Mouse (Mus musculus): ENCODE results near the gene Hnf1b.

Gene Hnf1b

GRCm38 (mm10) chr11:83849529-83850335 is at the start of gene Hnf1b:
TSS of gene Hnf1b (plus strand) at chr11:83850063.
- in situ Hi-C loops (cut with MboI, MseI): no loop called here

DNA sequence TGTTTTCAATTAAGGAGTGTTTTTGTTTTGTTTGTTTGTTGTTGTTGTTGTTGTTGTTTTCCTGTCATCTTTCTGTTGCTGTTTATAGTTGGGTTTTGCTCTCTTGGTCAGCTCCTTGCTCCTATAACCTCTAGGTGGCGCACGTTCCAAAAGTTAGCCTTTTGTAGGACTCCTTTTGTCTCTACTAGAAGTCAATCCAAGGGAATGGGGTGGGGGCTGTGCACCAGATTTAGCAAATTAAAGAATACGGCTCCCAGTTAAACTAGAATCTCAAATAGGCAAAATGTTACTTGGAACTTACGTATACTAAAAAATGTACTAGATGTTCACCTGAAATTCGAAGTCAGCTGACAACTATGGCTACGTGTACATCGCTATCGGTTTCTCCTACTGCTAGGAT is 47.7 kb upstream of the Hnf1b start:
- in situ Hi-C loops (cut with MboI, MseI): loop anchor here (5.0 kb wide), 1 partner anchor 115 kb away; no protein-coding TSS in a partner anchor

GRCm38 (mm10) chr11:83802581-83802980 is 47.3 kb upstream of the Hnf1b start:
- in situ Hi-C loops (cut with MboI, MseI): loop anchor here (5.0 kb wide), 1 partner anchor 115 kb away; no protein-coding TSS in a partner anchor

GRCm38 (mm10) chr11:83810441-83810840 is 39.4 kb upstream of the Hnf1b start:
- in situ Hi-C loops (cut with MboI, MseI): no loop called here

DNA sequence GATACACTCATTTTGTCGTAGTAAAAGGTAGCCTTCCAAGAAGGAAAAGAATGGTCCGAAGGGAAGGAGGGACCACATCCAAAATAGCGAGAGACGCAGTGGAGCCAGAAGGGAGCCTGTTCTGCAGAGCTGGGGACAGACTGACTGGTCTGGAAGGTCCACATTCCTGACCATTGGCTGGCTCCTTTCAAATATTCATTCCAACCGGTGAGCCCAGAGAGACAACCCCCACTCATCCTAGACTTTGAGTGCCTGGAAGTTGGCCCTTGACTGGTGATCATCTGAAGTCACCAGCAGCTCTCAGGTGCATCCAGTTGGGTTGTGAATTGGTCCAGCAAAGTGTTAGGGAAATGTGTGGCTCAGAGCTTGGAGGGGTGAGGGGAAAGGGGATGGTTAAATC is 34.7 kb upstream of the Hnf1b start:
- in situ Hi-C loops (cut with MboI, MseI): no loop called here

DNA sequence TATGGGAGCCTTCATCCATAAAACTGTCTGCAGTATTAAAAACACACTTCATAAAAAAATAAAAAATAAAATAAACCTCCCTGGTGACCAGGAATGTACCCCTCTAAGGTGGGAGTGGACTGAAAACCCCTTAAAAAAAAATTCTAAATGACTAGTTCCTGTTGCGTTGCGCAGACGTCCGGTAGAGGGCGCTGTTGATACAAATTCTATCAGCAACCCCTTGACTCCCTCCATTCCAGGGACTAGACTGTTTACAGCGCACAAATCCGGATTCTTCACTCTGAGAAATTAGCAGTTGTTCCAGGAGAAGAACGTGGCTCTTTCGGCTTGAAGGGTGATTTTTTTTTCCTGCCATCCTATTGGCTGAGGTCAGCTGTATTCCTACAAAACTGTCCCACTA is 34.2 kb upstream of the Hnf1b start:
- in situ Hi-C loops (cut with MboI, MseI): no loop called here

DNA sequence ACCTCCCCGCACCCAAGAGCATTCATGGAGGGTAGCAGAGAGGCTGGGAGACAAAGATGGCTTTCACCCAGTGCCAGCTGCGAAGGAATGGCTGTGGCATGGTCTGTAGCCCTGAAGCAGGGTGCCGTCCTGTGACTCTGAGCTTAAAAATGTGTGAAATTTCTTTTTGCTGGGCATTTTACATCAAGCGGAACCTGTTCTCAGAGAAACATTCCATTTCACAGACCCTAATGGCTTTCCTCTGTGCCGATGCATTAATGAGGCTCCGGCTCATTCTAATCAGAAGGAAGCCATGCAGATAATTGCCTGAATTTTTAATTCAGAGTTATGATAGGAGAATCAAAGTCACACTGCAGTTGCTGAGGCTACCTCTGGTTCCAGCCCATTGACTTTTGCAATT is 32.8 kb upstream of the Hnf1b start:
- in situ Hi-C loops (cut with MboI, MseI): no loop called here

GRCm38 (mm10) chr11:83817994-83818393 is 31.9 kb upstream of the Hnf1b start:
- in situ Hi-C loops (cut with MboI, MseI): no loop called here

DNA sequence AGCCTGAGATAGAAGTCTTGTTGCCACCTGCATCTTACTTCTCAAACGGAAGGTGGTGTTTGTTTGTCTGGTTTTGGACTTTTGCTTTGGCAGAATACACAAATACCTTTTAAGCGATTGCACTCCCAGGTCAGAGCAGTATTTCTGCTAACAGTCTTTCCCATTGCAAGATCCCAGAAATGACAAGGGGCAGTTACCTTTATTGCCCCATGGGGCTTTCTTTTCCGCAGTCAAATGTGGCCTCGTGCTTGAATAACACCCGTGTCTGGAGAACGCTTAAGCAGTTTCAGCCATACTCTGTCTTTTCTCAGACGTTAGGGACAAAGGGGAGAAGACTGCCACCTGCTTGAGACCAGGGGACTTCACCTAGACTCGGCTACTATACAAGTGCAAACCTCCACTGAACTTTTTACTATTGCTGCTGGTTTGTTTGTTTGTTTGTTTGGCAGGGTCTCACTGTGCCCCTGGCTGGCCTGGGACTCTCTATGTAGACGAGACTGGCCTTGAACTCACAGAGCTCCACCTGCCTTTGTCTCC is 31.2 kb upstream of the Hnf1b start:
- in situ Hi-C loops (cut with MboI, MseI): no loop called here

- in situ Hi-C loops (cut with MboI, MseI): no loop called here
Observed at GRCm38 (mm10) chr11:83819806-83820483, 29.9 kb upstream of the Hnf1b start.

- in situ Hi-C loops (cut with MboI, MseI): no loop called here
Observed at GRCm38 (mm10) chr11:83826142-83826541, 23.7 kb upstream of the Hnf1b start.

GRCm38 (mm10) chr11:83828553-83829142 is 21.2 kb upstream of the Hnf1b start:
- in situ Hi-C loops (cut with MboI, MseI): no loop called here

DNA sequence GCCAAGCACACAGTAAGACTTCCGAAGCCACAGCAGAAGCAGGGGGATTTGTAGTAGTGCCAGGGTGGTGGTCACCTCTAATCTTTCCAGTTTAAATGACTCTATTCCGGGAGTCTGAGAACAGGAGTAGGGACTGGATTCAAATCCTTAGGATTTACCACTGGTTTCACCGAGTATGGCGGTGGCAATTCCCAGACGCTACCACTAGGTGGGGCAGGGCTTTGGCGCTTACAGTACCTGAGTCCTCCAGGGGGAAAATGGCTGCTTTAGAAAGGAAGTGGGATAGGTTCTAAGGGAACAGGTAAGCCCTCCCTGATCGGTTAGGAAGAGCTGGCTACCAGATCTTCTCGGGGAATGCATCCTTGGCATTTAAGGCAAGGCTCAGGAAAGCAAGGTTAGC is 17.5 kb upstream of the Hnf1b start:
- in situ Hi-C loops (cut with MboI, MseI): no loop called here

- in situ Hi-C loops (cut with MboI, MseI): no loop called here
Observed at GRCm38 (mm10) chr11:83833517-83833916, 16.3 kb upstream of the Hnf1b start.

GRCm38 (mm10) chr11:83833959-83834496 is 15.8 kb upstream of the Hnf1b start:
- in situ Hi-C loops (cut with MboI, MseI): no loop called here

DNA sequence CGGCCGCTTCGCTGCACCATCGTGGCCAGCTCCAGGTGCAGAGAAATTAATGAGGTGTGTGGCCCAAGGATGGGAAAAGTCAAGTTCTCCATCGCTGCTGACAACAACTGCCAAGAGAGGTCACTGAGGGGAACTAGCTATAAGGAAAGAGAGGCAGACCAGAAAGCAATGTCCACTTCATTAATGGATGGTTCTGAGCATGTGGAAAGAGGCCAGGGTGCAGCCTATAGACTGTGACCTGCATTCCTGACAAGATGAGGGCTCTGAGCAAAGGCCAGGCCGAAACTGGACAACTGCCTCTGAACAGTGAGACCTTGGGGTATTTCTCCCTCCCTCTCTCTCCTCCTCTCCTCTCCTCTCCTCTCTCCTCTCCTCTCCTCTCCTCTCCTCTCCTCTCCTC is 10.4 kb upstream of the Hnf1b start:
- in situ Hi-C loops (cut with MboI, MseI): no loop called here

- in situ Hi-C loops (cut with MboI, MseI): no loop called here
Observed at GRCm38 (mm10) chr11:83843534-83843933, 6.3 kb upstream of the Hnf1b start.

DNA sequence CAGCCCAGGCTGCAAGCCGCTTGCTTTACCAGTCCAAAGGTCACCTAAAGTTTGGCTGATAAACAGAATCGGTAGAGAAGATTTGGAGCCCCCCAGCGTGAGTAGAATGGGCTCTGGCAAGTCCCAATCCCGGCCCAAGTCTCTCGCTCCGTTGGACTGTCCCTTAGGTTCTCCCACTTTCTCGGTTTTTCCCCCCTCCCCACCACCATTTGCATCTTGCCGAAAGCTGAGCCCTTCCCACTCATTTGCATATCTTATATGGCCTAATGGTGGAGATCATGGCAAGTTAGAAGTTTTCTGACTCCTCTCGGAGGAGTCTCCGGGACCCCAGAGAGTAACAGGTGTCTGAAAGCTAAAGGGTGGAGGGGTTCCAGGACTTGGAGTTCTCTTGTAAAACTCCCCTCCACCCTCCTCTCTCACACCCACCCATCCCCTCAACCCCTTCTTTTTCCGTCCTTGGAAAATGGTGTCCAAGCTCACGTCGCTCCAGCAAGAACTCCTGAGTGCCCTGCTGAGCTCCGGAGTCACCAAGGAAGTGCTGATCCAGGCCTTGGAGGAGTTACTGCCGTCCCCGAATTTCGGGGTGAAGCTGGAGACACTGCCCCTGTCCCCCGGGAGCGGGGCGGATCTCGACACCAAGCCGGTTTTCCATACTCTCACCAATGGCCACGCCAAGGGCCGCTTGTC is 866 bp downstream of the Hnf1b start:
- in situ Hi-C loops (cut with MboI, MseI): no loop called here

- in situ Hi-C loops (cut with MboI, MseI): no loop called here
Observed at GRCm38 (mm10) chr11:83851273-83852015, 1.6 kb downstream of the Hnf1b start.

- in situ Hi-C loops (cut with MboI, MseI): no loop called here
Observed at GRCm38 (mm10) chr11:83852016-83852355, 2.1 kb downstream of the Hnf1b start.

All from T-helper 1 cell (primary cell).